Mouse (Mus musculus) embryonic facial prominence, embryonic 10.5 days (tissue): ENCODE data around the gene C1qtnf3. TPM values are rescaled to one million over a fixed set of nuclear protein-coding genes. Genes with fewer than 3 reads are reported as not detected.
"Not testable (repeated sequence)": the region's sequence is repeated elsewhere in the genome, so short reads cannot be mapped to it uniquely, and the experiment has no call there.

ENCODE experiments used
- DNase-seq: peaks from one replicate; pipeline ENCODE4 v3.0.0-alpha.2; 2017; ENCODE audit warnings: low spot score
- H3K27ac ChIP-seq: fragments of 300-500 bp; sonication (generic); replicated peaks from 2 replicates; pipeline ENCODE4 v1.5.1; 2016; ENCODE audit warnings: mild to moderate bottlenecking
- H3K27me3 ChIP-seq: fragments of 300-500 bp; sonication (generic); replicated peaks from 2 replicates; pipeline ENCODE4 v1.6.1; 2016; ENCODE audit warnings: low read depth, mild to moderate bottlenecking; ENCODE audit not compliant: poor library complexity, severe bottlenecking
- H3K36me3 ChIP-seq: fragments of 300-500 bp; sonication (generic); replicated peaks from 2 replicates; pipeline ENCODE4 v1.6.1; 2016; ENCODE audit warnings: mild to moderate bottlenecking, moderate library complexity
- H3K4me1 ChIP-seq: fragments of 300-500 bp; sonication (generic); 2 replicates; pipeline ENCODE4 v1.6.1; 2016
- H3K4me3 ChIP-seq: fragments of 300-500 bp; sonication (generic); 2 replicates; pipeline ENCODE4 v1.5.1; 2016; ENCODE audit warnings: mild to moderate bottlenecking, moderate library complexity
- H3K9me3 ChIP-seq: fragments of 300-500 bp; sonication (generic); 2 replicates; pipeline ENCODE4 v1.6.1; 2016; ENCODE audit warnings: mild to moderate bottlenecking
- WGBS: fragments of 180-500 bp; shearing (Covaris S2); methylation state at CpG from one replicate; pipeline ENCODE4 v1.1.7; 2016; 5-methylcytosine and 5-hydroxymethylcytosine counted together
- polyA plus RNA-seq: library from polyadenylated mRNA; unstranded; fragments of >200 nt; fragmentation: Nextera tagmentation; extraction: Ambion mirVana; gene quantifications from 2 replicates; pipeline ENCODE4 v1.2.1, GENCODE M21; 2016

Gene C1qtnf3
- polyA plus RNA-seq, 1 experiment from 2014 or later: 0.27 TPM

DNA sequence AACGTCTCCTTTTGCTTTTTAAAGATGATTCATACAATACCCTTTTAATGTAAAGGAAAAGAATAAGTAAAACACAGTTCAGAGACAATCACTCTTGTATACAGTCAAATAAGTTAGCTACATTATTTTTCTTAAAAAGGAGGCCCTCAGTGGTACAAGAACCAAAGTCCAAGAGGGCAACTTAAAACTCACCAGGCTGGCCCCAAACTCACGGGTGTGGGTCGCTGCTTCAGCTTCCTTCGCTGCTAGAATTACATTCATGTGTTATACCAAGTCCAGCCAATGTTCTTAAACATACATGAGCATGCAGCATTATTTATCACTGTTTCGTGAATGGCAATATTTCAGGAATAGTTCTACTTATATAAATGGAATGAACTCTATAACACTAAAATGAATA lies 18.6 kb downstream of the C1qtnf3 start:
- Histone ChIP-seq H3K36me3 (no peaks in the 10 kb centered on the region), H3K4me1 (no peaks in the 10 kb centered on the region), H3K27me3 (no peaks in the 10 kb centered on the region), H3K4me3 (no peak overlapping the region), H3K27ac (no peak overlapping the region), H3K9me3 (no peaks in the 10 kb centered on the region)
- DNase-seq: no peak
- WGBS: 88% methylated on average over 5 of the region's 5 CpGs

DNA sequence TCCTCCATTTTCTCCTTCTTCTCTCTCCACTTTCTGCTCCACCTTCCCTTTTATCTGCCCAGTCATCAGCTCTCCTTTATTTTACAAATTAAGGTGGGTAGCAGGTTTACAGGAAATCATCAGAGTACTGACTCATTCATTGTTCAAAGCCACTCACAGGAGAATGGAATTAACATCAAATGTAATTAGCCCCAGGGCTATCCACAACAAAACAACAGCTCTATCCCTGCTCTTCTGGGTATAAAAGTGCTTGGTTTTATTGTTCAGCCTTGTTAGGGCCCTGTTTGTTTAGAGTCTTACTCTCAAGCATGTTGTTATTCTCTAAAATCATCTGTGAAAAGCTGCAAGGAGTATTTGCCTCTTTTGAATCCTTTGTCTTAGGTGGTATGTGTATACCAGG lies 25.0 kb downstream of the C1qtnf3 start:
- Histone ChIP-seq H3K4me3 (no peak overlapping the region), H3K27me3 (no peaks in the 10 kb centered on the region), H3K4me1 (peaks cover 7% of the 10 kb centered on the region), H3K27ac (no peak overlapping the region), H3K9me3 (no peaks in the 10 kb centered on the region), H3K36me3 (no peaks in the 10 kb centered on the region)
- DNase-seq: no peak

DNA sequence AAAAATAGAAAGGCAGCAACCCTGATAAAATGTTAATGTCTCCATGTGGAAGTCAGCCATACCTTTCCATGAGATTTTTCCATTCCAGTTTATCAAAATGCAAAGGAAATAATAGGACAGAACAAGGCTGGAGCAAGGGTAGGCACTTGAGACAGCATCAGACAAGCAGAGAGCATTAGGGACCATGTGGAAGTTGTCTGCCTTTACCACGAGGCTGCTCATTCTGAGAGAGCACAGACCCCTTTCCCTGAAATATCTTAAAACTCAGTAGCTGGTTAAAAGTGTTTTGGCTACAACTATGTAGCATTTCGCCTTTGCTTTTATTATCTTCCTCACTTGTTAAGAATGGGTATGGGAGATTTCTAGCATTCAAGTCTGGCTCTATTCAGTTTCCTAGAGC lies 28.6 kb downstream of the C1qtnf3 start:
- no peak overlapping the region for H3K27ac ChIP-seq
- DNase-seq: no peak
- H3K9me3 ChIP-seq: no peaks in the 10 kb centered on the region
- peaks cover 11% of the 10 kb centered on the region for H3K4me1 ChIP-seq
- H3K36me3 ChIP-seq: no peaks in the 10 kb centered on the region; the same call in 1 of the 2 replicates
- peak overlapping the region; percentile 79; the same call in 1 of the 2 replicates for H3K4me3 ChIP-seq
- whole genome bisulfite sequencing: 75% methylated on average over 2 of the region's 2 CpGs
- no peaks in the 10 kb centered on the region for H3K27me3 ChIP-seq

DNA sequence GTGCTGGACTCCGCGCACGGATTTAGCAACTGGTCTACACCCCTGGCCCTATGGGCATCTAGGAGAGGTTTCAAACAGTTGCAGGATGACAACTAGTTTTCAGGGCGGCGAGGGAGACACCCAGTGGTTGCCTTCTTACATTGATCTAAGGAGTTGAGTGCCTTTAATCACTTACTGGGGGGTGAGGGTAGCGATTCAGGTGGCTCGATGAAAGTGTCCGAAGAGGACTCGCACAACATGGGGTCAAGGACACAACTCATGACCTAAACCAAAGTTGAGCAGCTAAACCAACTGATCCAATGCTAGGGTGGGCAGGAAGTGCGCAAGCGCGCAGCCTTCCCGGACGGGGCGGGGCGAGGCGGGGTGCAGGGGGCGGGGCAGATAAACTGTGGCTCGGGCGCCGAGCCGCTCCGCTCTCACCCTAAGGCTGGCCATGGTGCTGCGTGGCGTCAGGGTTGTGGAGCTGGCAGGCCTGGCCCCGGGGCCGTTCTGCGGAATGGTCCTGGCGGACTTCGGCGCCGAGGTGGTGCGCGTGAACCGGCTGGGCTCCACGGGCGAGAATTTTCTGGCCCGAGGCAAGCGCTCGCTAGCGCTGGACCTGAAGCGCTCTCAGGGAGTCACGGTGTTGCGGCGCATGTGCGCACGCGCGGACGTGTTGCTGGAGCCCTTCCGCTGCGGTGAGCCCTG lies 29.4 kb downstream of the C1qtnf3 start, which contains the start of gene Amacr:
Gene Amacr (plus strand): TSS at position 380 of the 687 bp plus-strand sequence.
- WGBS: under 1% methylated on average over 52 of the region's 52 CpGs
- peaks cover 11% of the 10 kb centered on the region for H3K4me1 ChIP-seq

DNA sequence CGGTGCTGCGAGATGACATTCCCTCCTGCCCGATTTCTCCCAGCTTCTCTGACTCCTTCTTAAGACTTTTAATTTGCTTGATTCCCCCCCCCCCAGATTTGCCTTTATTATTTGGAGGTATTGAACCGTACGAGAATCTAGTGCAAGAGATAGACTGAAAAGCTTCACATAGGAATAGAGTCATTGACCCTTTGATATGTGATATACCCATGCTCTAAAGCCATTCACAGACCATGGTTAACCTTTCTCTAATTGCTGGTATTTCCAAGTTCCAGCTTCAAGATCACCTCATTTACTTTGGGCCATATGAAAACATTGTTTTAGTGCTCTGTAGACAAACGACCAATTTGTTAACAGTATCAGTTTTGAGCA lies 29.9 kb downstream of the C1qtnf3 start:
- WGBS: 8% methylated on average over 6 of the region's 6 CpGs
- peak overlapping the region; percentile 94 for H3K27ac ChIP-seq
- peaks cover 3% of the 10 kb centered on the region for H3K36me3 ChIP-seq

More for the DNA sequence above, 29.4 kb downstream of the C1qtnf3 start, which contains the start of gene Amacr:
- peak within 1 kb of the TSS; percentile 94 for H3K27ac ChIP-seq
- H3K4me3 ChIP-seq: peak within 1 kb of the TSS; percentile 79
- no peaks in the 10 kb centered on the region for H3K9me3 ChIP-seq
- H3K27me3 ChIP-seq: no peaks in the 10 kb centered on the region
- no peaks in the 10 kb centered on the region; the same call in 1 of the 2 replicates for H3K36me3 ChIP-seq
- DNase-seq: peak; percentile 95

DNA sequence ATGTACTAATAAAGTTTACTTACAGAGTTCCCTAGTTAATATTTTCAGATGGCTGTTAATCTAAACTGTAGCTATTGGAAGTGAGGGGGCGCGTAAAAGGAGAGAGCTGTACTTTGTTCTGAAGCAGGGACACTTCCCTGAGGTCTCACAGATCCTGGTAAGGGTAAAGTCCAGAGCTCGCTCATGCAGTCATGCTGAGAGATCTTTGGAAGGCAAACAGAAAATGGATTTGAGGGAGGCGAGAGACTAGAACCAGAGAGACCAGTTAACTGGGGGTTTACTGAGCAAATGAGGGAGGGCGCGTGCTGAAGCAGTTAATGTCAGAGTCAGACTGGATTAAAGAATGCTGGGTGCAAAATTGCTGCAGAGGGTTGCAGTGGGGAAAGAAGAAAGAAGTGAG lies 33.6 kb downstream of the C1qtnf3 start:
- Histone ChIP-seq H3K9me3 (no peaks in the 10 kb centered on the region), H3K4me1 (peaks cover 11% of the 10 kb centered on the region), H3K36me3 (peaks cover 15% of the 10 kb centered on the region), H3K4me3 (no peak overlapping the region), H3K27ac (no peak overlapping the region), H3K27me3 (no peaks in the 10 kb centered on the region)
- DNase-seq: no peak
- WGBS: 80% methylated on average over 6 of the region's 6 CpGs

More for the DNA sequence above, 29.9 kb downstream of the C1qtnf3 start:
- peak overlapping the region; percentile 79 for H3K4me3 ChIP-seq
- no peaks in the 10 kb centered on the region for H3K27me3 ChIP-seq
- no peaks in the 10 kb centered on the region for H3K9me3 ChIP-seq
- DNase-seq: no peak
- peaks cover 11% of the 10 kb centered on the region for H3K4me1 ChIP-seq

DNA sequence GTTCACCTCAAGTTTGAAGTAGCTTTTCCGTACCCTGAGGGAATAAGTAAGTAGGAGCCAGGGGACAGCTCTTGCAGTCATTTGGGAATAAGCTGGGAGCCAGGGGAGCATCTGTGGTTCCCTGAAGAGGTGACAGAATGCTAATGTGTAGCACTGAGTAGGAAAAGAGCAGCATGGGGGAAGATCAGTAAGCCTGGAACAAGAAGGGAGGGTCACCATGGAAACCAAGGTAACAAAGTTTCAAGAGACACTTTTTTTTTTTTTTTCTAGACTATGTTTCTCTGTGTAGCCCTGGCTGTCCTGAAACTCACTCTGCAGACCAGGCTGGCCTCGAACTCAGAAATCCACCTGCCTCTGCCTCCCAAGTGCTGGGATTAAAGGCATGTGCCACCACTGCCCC lies 34.3 kb downstream of the C1qtnf3 start:
- not testable (repeated sequence) for H3K4me3 ChIP-seq, H3K9me3 ChIP-seq, H3K4me1 ChIP-seq, H3K27me3 ChIP-seq, DNase-seq, H3K27ac ChIP-seq
- H3K36me3 ChIP-seq: peaks cover 15% of the 10 kb centered on the region
- 77% methylated on average over 2 of the region's 2 CpGs for WGBS

DNA sequence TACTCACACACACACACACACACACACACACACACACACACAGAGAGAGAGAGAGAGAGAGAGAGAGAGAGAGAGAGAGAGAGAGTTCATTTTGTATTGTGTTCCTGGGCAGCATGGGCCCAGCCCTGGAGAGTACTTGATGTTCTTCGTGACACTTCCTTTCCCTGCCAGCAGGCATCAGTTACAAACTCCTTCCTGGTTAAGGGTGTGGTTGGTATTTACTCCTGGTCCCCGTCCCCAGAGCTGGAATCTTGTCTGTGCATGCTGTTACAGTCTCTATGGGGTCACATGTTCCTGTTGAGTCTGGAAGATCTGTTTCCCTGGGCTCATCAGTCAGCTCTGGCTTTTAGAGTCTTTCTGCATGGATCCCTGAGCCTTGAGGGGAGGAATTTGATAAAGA lies 38.3 kb downstream of the C1qtnf3 start:
- no peaks in the 10 kb centered on the region for H3K4me1 ChIP-seq
- H3K27ac ChIP-seq: no peak overlapping the region
- H3K9me3 ChIP-seq: no peaks in the 10 kb centered on the region
- H3K27me3 ChIP-seq: no peaks in the 10 kb centered on the region
- H3K4me3 ChIP-seq: no peak overlapping the region
- 48% methylated on average over 2 of the region's 2 CpGs for WGBS
- no peak for DNase-seq
- H3K36me3 ChIP-seq: peaks cover 21% of the 10 kb centered on the region

DNA sequence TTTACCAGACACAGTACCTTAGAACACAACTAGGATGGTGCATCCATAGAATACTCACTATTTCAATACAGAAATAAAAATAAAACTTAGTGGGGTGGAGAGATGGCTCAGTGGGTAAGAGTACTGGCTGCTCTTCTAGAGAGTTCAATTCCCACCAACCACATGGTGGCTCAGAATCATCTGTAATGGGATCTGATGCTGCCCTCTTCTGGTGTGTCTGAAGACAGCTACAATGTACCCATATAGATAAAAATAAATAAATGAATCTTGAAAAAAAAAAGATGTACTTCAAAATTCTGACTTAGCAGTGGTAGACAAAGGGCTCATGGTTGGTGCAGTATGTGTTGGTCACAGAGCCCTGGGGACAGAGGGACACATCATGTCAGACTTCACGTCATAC lies 39.4 kb downstream of the C1qtnf3 start:
- Histone ChIP-seq H3K4me1 (no peaks in the 10 kb centered on the region), H3K4me3 (no peak overlapping the region), H3K36me3 (peaks cover 26% of the 10 kb centered on the region), H3K9me3 (no peaks in the 10 kb centered on the region), H3K27me3 (no peaks in the 10 kb centered on the region), H3K27ac (no peak overlapping the region)
- whole genome bisulfite sequencing: 93% methylated on average over 1 of the region's 1 CpGs
- DNase-seq: no peak

DNA sequence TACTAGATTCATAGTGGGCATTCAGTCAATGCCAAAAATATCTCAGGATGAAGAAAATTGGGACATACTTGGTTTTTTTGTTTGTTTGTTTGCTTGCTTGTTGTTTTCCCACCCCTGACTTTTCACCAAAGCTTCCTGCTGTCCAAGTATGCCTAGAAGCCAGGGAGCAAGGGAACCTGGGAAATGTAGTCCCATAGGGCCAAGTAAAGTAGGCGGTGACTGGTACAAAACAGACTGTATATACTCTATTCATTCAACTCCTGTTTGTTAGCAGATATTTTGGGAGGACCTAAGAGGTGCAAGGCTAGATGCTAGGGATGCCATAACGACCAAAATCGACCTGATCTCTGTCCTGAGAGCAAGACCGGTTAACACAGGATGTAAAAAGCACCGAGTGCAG lies 47.7 kb downstream of the C1qtnf3 start:
- DNase-seq: no peak
- peaks cover 10% of the 10 kb centered on the region for H3K36me3 ChIP-seq
- H3K9me3 ChIP-seq: no peaks in the 10 kb centered on the region
- no peaks in the 10 kb centered on the region for H3K4me1 ChIP-seq
- H3K27ac ChIP-seq: no peak overlapping the region
- H3K27me3 ChIP-seq: no peaks in the 10 kb centered on the region
- 52% methylated on average over 5 of the region's 5 CpGs for WGBS
- no peak overlapping the region for H3K4me3 ChIP-seq

DNA sequence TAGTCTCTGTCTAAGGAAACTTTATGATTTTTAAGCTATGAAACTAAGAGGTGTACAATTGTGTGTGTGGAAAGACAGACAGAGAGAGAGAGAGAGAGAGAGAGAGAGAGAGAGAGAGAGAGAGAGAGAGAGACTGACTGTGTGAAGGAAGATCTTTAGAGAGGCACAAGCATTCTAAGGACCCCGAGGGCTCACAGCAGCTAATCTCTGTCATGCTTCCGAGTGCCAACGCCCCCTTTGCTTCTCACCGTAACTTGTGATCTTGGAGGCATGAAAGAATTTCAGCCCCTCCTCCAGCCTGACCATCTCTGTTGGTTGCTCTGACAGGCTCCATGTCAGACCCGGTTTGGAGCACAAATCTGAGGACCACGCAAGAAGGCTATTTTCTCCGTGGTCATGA lies 48.3 kb downstream of the C1qtnf3 start, which contains the start of gene Slc45a2:
Gene Slc45a2 (plus strand): TSS at position 301 of the 400 bp plus-strand sequence.
- H3K27ac ChIP-seq: no peak within 1 kb of the TSS
- peaks cover 5% of the 10 kb centered on the region; the same call in 1 of the 2 replicates for H3K36me3 ChIP-seq
- 53% methylated on average over 7 of the region's 7 CpGs for WGBS
- no peaks in the 10 kb centered on the region for H3K9me3 ChIP-seq
- DNase-seq: no peak
- no peaks in the 10 kb centered on the region for H3K27me3 ChIP-seq
- no peaks in the 10 kb centered on the region for H3K4me1 ChIP-seq
- H3K4me3 ChIP-seq: no peak within 1 kb of the TSS

DNA sequence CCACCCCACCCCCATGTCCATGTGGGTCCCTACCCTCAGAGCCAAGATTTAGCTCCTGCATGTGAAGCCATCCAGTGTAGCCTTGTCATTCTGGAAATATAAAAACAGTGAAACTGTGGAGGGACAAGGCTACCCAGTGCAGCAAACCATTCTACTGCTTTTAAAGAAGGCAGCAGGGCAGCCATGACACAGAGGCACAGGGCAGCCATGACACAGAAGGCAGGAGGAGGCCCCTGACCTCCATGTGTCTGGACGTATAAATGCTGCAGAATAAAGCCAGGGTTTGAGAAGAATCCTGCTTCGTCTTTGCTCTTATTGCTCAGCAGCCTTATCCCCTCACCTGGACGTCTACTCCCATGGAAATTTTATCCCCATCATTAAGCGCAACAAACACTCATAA lies 51.7 kb downstream of the C1qtnf3 start:
- H3K27ac ChIP-seq: no peak overlapping the region
- no peaks in the 10 kb centered on the region for H3K4me1 ChIP-seq
- no peaks in the 10 kb centered on the region for H3K27me3 ChIP-seq
- H3K4me3 ChIP-seq: no peak overlapping the region
- WGBS: 75% methylated on average over 4 of the region's 4 CpGs
- no peaks in the 10 kb centered on the region for H3K36me3 ChIP-seq
- no peaks in the 10 kb centered on the region for H3K9me3 ChIP-seq
- no peak for DNase-seq

DNA sequence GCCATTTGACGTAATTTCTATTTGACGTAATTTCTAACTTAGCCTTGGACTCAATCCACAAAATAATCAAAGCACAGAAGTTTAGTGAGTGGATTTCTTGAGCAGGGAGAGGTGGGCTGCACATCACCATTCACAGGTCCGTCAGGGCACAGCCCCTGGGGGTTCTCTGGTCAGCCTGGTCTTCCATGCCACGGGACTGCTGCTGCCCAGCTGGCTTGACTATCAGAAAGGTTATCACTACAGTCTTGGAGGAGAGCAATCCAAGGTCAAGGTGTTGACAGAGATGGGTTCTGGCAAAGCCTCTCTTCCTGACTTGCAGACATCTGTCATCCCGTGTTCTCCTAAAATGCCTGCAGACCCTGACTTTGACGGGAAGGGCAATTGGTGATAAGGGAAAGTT lies 52.5 kb downstream of the C1qtnf3 start:
- Histone ChIP-seq H3K4me1 (no peaks in the 10 kb centered on the region), H3K36me3 (no peaks in the 10 kb centered on the region), H3K4me3 (no peak overlapping the region), H3K27ac (no peak overlapping the region), H3K9me3 (no peaks in the 10 kb centered on the region), H3K27me3 (no peaks in the 10 kb centered on the region)
- WGBS: 84% methylated on average over 6 of the region's 6 CpGs
- DNase-seq: no peak
